In genomic region chr16:75961036-75961435, GRCm38 (mm10) we compare ENCODE assay signal across 12 mouse cellular contexts.
DNase-seq lines count a peak whose midpoint lies in the region; ATAC-seq lines count a peak whose summit lies in the region.
"Had no signal": no experiment of that assay in that cellular context is flagged by ENCODE, and none has a peak within 500 bp of the region (broad histone marks: within the 10 kb centered on the region; RNA-seq: fewer than 3 reads in every experiment).

No protein-coding gene starts in this region.

- 67% methylated on average over 7 of the region's 7 CpGs for WGBS in kidney, embryonic 15.5 days
- WGBS in hindbrain, embryonic 10.5 days, result 93% methylated on average over 7 of the region's 7 CpGs

- H3K27ac ChIP-seq in kidney, embryonic 15.5 days, result no peak overlapping the region
- H3K27ac ChIP-seq in hindbrain, embryonic 10.5 days, result no peak overlapping the region
- H3K27ac ChIP-seq: hindbrain, embryonic 12.5 days; limb, embryonic 12.5 days; neural tube, embryonic 12.5 days had no signal

- H3K4me3 ChIP-seq in kidney, embryonic 15.5 days (replicated peaks), result no peak overlapping the region
- no peak overlapping the region for H3K4me3 ChIP-seq in hindbrain, embryonic 10.5 days
- H3K4me3 ChIP-seq: hindbrain, embryonic 12.5 days; limb, embryonic 12.5 days; neural tube, embryonic 12.5 days had no signal

- no peaks in the 10 kb centered on the region for H3K36me3 ChIP-seq in kidney, embryonic 15.5 days
- no peaks in the 10 kb centered on the region for H3K36me3 ChIP-seq in hindbrain, embryonic 10.5 days
- H3K36me3 ChIP-seq: G1E; hindbrain, embryonic 12.5 days; limb, embryonic 12.5 days; neural tube, embryonic 12.5 days had no signal

- no peaks in the 10 kb centered on the region for H3K4me1 ChIP-seq in kidney, embryonic 15.5 days
- no peaks in the 10 kb centered on the region for H3K4me1 ChIP-seq in hindbrain, embryonic 10.5 days (replicated peaks)
- H3K4me1 ChIP-seq: hindbrain, embryonic 12.5 days; limb, embryonic 12.5 days; neural tube, embryonic 12.5 days had no signal

- no peaks in the 10 kb centered on the region for H3K9me3 ChIP-seq in kidney, embryonic 15.5 days (replicated peaks)
- no peaks in the 10 kb centered on the region for H3K9me3 ChIP-seq in hindbrain, embryonic 10.5 days
- H3K9me3 ChIP-seq: G1E; hindbrain, embryonic 12.5 days; limb, embryonic 12.5 days; neural tube, embryonic 12.5 days had no signal

- no peaks in the 10 kb centered on the region for H3K27me3 ChIP-seq in kidney, embryonic 15.5 days
- no peaks in the 10 kb centered on the region for H3K27me3 ChIP-seq in hindbrain, embryonic 10.5 days (ENCODE audit: insufficient read depth, poor library complexity, severe bottlenecking)
- H3K27me3 ChIP-seq: hindbrain, embryonic 12.5 days; limb, embryonic 12.5 days; neural tube, embryonic 12.5 days had no signal

- peak; percentile 7 for DNase-seq in kidney, adult 9 months
- peak; percentile 23 for DNase-seq in adrenal gland, postnatal 14 days
- peak; percentile 22 to 26 for DNase-seq in heart, postnatal 10 days
- peak; percentile 37 for DNase-seq in lung, postnatal 10 days
- no peak for DNase-seq in hindbrain, embryonic 10.5 days (ENCODE audit: low spot score)
- no peak for DNase-seq in thymus, postnatal 36 days
- DNase-seq in right cerebral cortex, adult 2 months (ENCODE audit: low spot score in 2 of 2), result no peak

- ATAC-seq in kidney, embryonic 15.5 days (replicated peaks; ENCODE audit: low FRiP score), result no peak

- H3K4me2 ChIP-seq in kidney, embryonic 15.5 days, result no peak overlapping the region
- H3K4me2 ChIP-seq: hindbrain, embryonic 12.5 days; limb, embryonic 12.5 days; neural tube, embryonic 12.5 days had no signal

- no peak overlapping the region for H3K9ac ChIP-seq in kidney, embryonic 15.5 days
- H3K9ac ChIP-seq: hindbrain, embryonic 12.5 days; limb, embryonic 12.5 days; neural tube, embryonic 12.5 days had no signal

- intact Hi-C loops in heart, postnatal 10 days (cut with DNase I), result no loop called here

Comparison
In these comparisons a context has a peak if more than half of its experiments do, and no peak if none do; other contexts are left out.
1. DNase-seq: peak in kidney, adult 9 months (single experiment), adrenal gland, postnatal 14 days (single experiment), heart, postnatal 10 days (2 of 2) and lung, postnatal 10 days (single experiment); none in hindbrain, embryonic 10.5 days (single experiment), thymus, postnatal 36 days (0 of 2) and right cerebral cortex, adult 2 months (0 of 2).